ENCODE assay signal across 15 mouse cellular contexts in the genomic region with DNA sequence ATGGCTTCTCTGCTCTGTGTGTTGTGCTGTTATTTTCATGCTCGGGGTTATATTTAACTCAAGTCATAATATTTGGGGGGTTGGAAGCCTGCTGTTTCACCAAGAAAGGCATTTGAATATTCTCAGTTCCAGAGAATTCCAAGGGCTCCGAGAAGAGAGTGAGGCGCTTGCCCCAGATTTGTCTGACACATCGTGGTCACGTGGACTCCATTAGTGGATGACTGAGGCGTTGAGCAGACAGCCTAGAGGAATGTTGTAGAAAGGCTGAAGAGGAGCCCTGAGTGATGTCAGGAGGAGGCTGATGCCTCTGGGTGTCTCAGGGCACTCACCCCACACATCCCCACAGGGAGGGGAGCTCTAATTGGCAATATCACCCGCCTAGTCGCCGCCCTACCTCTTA.
DNase-seq lines count a peak whose midpoint lies in the region; ATAC-seq and TF ChIP-seq lines count a peak whose summit lies in the region.
"Had no signal": no experiment of that assay in that cellular context is flagged by ENCODE, and none has a peak within 500 bp of the region (broad histone marks: within the 10 kb centered on the region; RNA-seq: fewer than 3 reads in every experiment).

No protein-coding gene starts in this region.

- POLR2A ChIA-PET in Patski (lab: Charles Lee) = no interaction called here

- no peak for TF ChIP-seq EP300 in heart, postnatal 0 days (IDR thresholded peaks at IDR 0.05; ENCODE audit: low read depth)

- H3K36me3 ChIP-seq in heart, postnatal 0 days (replicated peaks; ENCODE audit: control insufficient read depth, insufficient read depth, low read length) = no peaks in the 10 kb centered on the region
- no peaks in the 10 kb centered on the region for H3K36me3 ChIP-seq in limb, embryonic 10.5 days
- H3K36me3 ChIP-seq in kidney, adult 2 months (ENCODE audit: control insufficient read depth, insufficient read depth, low read length) = no peaks in the 10 kb centered on the region
- H3K36me3 ChIP-seq: liver, embryonic 13.5 days; midbrain, embryonic 12.5 days had no signal

- H3K27ac ChIP-seq in heart, postnatal 0 days (ENCODE audit: low read depth) = no peak overlapping the region
- peak overlapping the region; percentile 84 for H3K27ac ChIP-seq in limb, embryonic 10.5 days
- H3K27ac ChIP-seq in kidney, adult 2 months (ENCODE audit: insufficient read depth, low read depth, low read length) = no peak overlapping the region
- H3K27ac ChIP-seq: liver, embryonic 13.5 days; midbrain, embryonic 12.5 days had no signal

- peaks cover 66% of the 10 kb centered on the region for H3K27me3 ChIP-seq in heart, postnatal 0 days (ENCODE audit: control insufficient read depth, insufficient read depth, low read length)
- H3K27me3 ChIP-seq in Patski = no peaks in the 10 kb centered on the region
- no peaks in the 10 kb centered on the region for H3K27me3 ChIP-seq in limb, embryonic 10.5 days (ENCODE audit: low read depth, poor library complexity, severe bottlenecking)
- H3K27me3 ChIP-seq in kidney, adult 2 months (replicated peaks; ENCODE audit: control insufficient read depth, insufficient read depth, low read length) = no peaks in the 10 kb centered on the region
- H3K27me3 ChIP-seq: liver, embryonic 13.5 days had no signal

- H3K4me1 ChIP-seq in heart, postnatal 0 days (ENCODE audit: control insufficient read depth, insufficient read depth) = peaks cover 19% of the 10 kb centered on the region; the same call in 1 of the 2 replicates
- H3K4me1 ChIP-seq in limb, embryonic 10.5 days = peaks cover 68% of the 10 kb centered on the region
- H3K4me1 ChIP-seq in kidney, adult 2 months (ENCODE audit: control insufficient read depth, insufficient read depth, low read length) = no peaks in the 10 kb centered on the region
- H3K4me1 ChIP-seq: liver, embryonic 13.5 days had no signal

- in situ Hi-C loops in Patski (cut with MboI; ENCODE audit: low pct_unique_long_range_greater_than_20kb) = no loop called here

- no peaks in the 10 kb centered on the region for H3K9me3 ChIP-seq in heart, postnatal 0 days (replicated peaks; ENCODE audit: control insufficient read depth, low read length)
- H3K9me3 ChIP-seq in limb, embryonic 10.5 days (replicated peaks) = no peaks in the 10 kb centered on the region
- H3K9me3 ChIP-seq: liver, embryonic 13.5 days; midbrain, embryonic 12.5 days had no signal

- no peak for DNase-seq in heart, postnatal 0 days (ENCODE audit: low spot score)
- no peak for DNase-seq in heart, postnatal 4 days
- DNase-seq in 3T3-L1 (ENCODE audit: low read depth, low spot score) (peak; percentile 3), Patski (ENCODE audit: low read depth, low spot score) (peak; percentile 63)
- DNase-seq in limb, embryonic 10.5 days (ENCODE audit: low spot score) = no peak
- DNase-seq in thymus, postnatal 0 days (ENCODE audit: low spot score) = no peak
- no peak for DNase-seq in kidney, adult 2 months
- DNase-seq: cerebellum, adult 2 months; gastrocnemius, postnatal 36 days; heart, postnatal 14 days; kidney, postnatal 14 days; liver, embryonic 13.5 days had no signal

- H3K4me2 ChIP-seq in heart, postnatal 0 days (ENCODE audit: low read depth, low read length) = no peak overlapping the region
- H3K4me2 ChIP-seq: liver, embryonic 13.5 days; midbrain, embryonic 12.5 days had no signal

- 0 out of 2 replicates have a peak, but pooled peaks have one; percentile 12 for ATAC-seq in heart, postnatal 0 days (ENCODE audit: insufficient read depth, low read depth)
- ATAC-seq in Patski = peak; percentile 63
- ATAC-seq: CD4-positive, CD25-positive, alpha-beta regulatory T cell, adult 4 months; forebrain, embryonic 16.5 days had no signal

- H3K4me3 ChIP-seq in heart, postnatal 0 days (ENCODE audit: low read depth, low read length) = no peak overlapping the region
- no peak overlapping the region for H3K4me3 ChIP-seq in limb, embryonic 10.5 days
- no peak overlapping the region for H3K4me3 ChIP-seq in kidney, adult 2 months (ENCODE audit: insufficient read depth, low read depth, low read length)
- H3K4me3 ChIP-seq: liver, embryonic 13.5 days; midbrain, embryonic 12.5 days had no signal

- WGBS in heart, postnatal 0 days = 25% methylated on average over 9 of the region's 9 CpGs
- WGBS in limb, embryonic 10.5 days = 86% methylated on average over 9 of the region's 9 CpGs
- 84% methylated on average over 9 of the region's 9 CpGs for WGBS in kidney, adult 2 months

- no peak for TF ChIP-seq CTCF in heart, postnatal 0 days (IDR thresholded peaks at IDR 0.05; ENCODE audit: low read depth)
- no peak for TF ChIP-seq CTCF in Patski (IDR thresholded peaks at IDR 0.05)
- TF ChIP-seq CTCF in kidney, adult 2 months (conservative IDR thresholded peaks at IDR 0.05; ENCODE audit: insufficient read depth, insufficient read length, low read depth, low read length) = no peak

- H3K9ac ChIP-seq in heart, postnatal 0 days (replicated peaks; ENCODE audit: low read depth, low read length) = no peak overlapping the region
- H3K9ac ChIP-seq: liver, embryonic 13.5 days; midbrain, embryonic 12.5 days had no signal

- TF ChIP-seq POLR2A in kidney, adult 2 months (IDR thresholded peaks at IDR 0.05; ENCODE audit: low read depth, low read length) = no peak

- CTCF ChIA-PET in Patski (lab: Charles Lee) = no interaction called here

Comparison
In these comparisons a context has a peak if more than half of its experiments do, and no peak if none do; other contexts are left out.
1. DNase-seq: peak in 3T3-L1 (single experiment) and Patski (single experiment); none in heart, postnatal 0 days (single experiment), heart, postnatal 4 days (single experiment), limb, embryonic 10.5 days (single experiment), thymus, postnatal 0 days (single experiment) and kidney, adult 2 months (single experiment).